Mouse (Mus musculus): Measurements from ENCODE around the gene Izumo2. TPM values are rescaled to one million over a fixed set of nuclear protein-coding genes. Genes with fewer than 3 reads are reported as not detected.

Izumo2 gene
- polyA plus RNA-seq, 1 experiment from 2014 or later, result not detected

- Histone ChIP-seq H3K9ac (ENCODE audit: low read depth, low read length) (no peak overlapping the region), H3K4me1 (ENCODE audit: control insufficient read depth, insufficient read depth, low read length) (no peaks in the 10 kb centered on the region), H3K36me3 (ENCODE audit: control insufficient read depth, insufficient read depth, low read length) (no peaks in the 10 kb centered on the region), H3K27ac (ENCODE audit: low read depth, low read length) (no peak overlapping the region), H3K9me3 (replicated peaks; ENCODE audit: control insufficient read depth, low read length) (no peaks in the 10 kb centered on the region), H3K27me3 (ENCODE audit: control insufficient read depth, insufficient read depth, low read length) (no peaks in the 10 kb centered on the region), H3K4me2 (no peak overlapping the region), H3K4me3 (ENCODE audit: low read depth, low read length) (no peak overlapping the region)
- ATAC-seq (replicated peaks; ENCODE audit: insufficient number of reproducible peaks, low FRiP score, low TSS enrichment), result no peak
- 66% methylated on average over 3 of the region's 3 CpGs for WGBS (ENCODE audit: insufficient replicate concordance)
These were observed 19.7 kb upstream of the Izumo2 start for GRCm38 (mm10) chr7:44688890-44689289.

- Histone ChIP-seq H3K4me2 (no peak overlapping the region), H3K4me1 (ENCODE audit: control insufficient read depth, insufficient read depth, low read length) (no peaks in the 10 kb centered on the region), H3K9me3 (replicated peaks; ENCODE audit: control insufficient read depth, low read length) (no peaks in the 10 kb centered on the region), H3K36me3 (ENCODE audit: control insufficient read depth, insufficient read depth, low read length) (no peaks in the 10 kb centered on the region), H3K9ac (ENCODE audit: low read depth, low read length) (no peak overlapping the region), H3K27me3 (ENCODE audit: control insufficient read depth, insufficient read depth, low read length) (no peaks in the 10 kb centered on the region), H3K4me3 (ENCODE audit: low read depth, low read length) (no peak overlapping the region), H3K27ac (ENCODE audit: low read depth, low read length) (no peak overlapping the region)
- no peak for ATAC-seq (replicated peaks; ENCODE audit: insufficient number of reproducible peaks, low FRiP score, low TSS enrichment)
- WGBS (ENCODE audit: insufficient replicate concordance), result 83% methylated on average over 7 of the region's 7 CpGs
These were observed 19.2 kb upstream of the Izumo2 start for GRCm38 (mm10) chr7:44689331-44689730.

- Histone ChIP-seq H3K4me1 (ENCODE audit: control insufficient read depth, insufficient read depth, low read length) (peaks cover 5% of the 10 kb centered on the region; the same call in 1 of the 2 replicates), H3K27ac (ENCODE audit: low read depth, low read length) (no peak overlapping the region), H3K9me3 (replicated peaks; ENCODE audit: control insufficient read depth, low read length) (no peaks in the 10 kb centered on the region), H3K27me3 (ENCODE audit: control insufficient read depth, insufficient read depth, low read length) (peaks cover under 1% of the 10 kb centered on the region; the same call in 1 of the 2 replicates), H3K4me3 (ENCODE audit: low read depth, low read length) (no peak overlapping the region), H3K4me2 (no peak overlapping the region), H3K9ac (ENCODE audit: low read depth, low read length) (no peak overlapping the region), H3K36me3 (ENCODE audit: control insufficient read depth, insufficient read depth, low read length) (no peaks in the 10 kb centered on the region)
- ATAC-seq (replicated peaks; ENCODE audit: insufficient number of reproducible peaks, low FRiP score, low TSS enrichment), result no peak
- 63% methylated on average over 10 of the region's 10 CpGs for WGBS (ENCODE audit: insufficient replicate concordance)
These were observed 14.9 kb upstream of the Izumo2 start for GRCm38 (mm10) chr7:44693427-44694175.

GRCm38 (mm10) chr7:44695223-44695622 is 13.3 kb upstream of the Izumo2 start:
- Histone ChIP-seq H3K4me3 (ENCODE audit: low read depth, low read length) (no peak overlapping the region), H3K36me3 (ENCODE audit: control insufficient read depth, insufficient read depth, low read length) (no peaks in the 10 kb centered on the region), H3K27me3 (ENCODE audit: control insufficient read depth, insufficient read depth, low read length) (peaks cover 7% of the 10 kb centered on the region; the same call in 1 of the 2 replicates), H3K27ac (ENCODE audit: low read depth, low read length) (no peak overlapping the region), H3K9ac (ENCODE audit: low read depth, low read length) (no peak overlapping the region), H3K9me3 (replicated peaks; ENCODE audit: control insufficient read depth, low read length) (no peaks in the 10 kb centered on the region), H3K4me2 (no peak overlapping the region), H3K4me1 (ENCODE audit: control insufficient read depth, insufficient read depth, low read length) (peaks cover 5% of the 10 kb centered on the region; the same call in 1 of the 2 replicates)
- ATAC-seq (replicated peaks; ENCODE audit: insufficient number of reproducible peaks, low FRiP score, low TSS enrichment), result no peak
- 78% methylated on average over 4 of the region's 4 CpGs for WGBS (ENCODE audit: insufficient replicate concordance)

- peak; percentile 55; the same call in 1 of the 2 replicates for ATAC-seq (replicated peaks; ENCODE audit: insufficient number of reproducible peaks, low FRiP score, low TSS enrichment)
- Histone ChIP-seq H3K27ac (ENCODE audit: low read depth, low read length) (no peak overlapping the region), H3K4me2 (peak overlapping the region; percentile 1; the same call in 1 of the 2 replicates), H3K27me3 (ENCODE audit: control insufficient read depth, insufficient read depth, low read length) (peaks cover 7% of the 10 kb centered on the region; the same call in 1 of the 2 replicates), H3K36me3 (ENCODE audit: control insufficient read depth, insufficient read depth, low read length) (no peaks in the 10 kb centered on the region), H3K4me3 (ENCODE audit: low read depth, low read length) (no peak overlapping the region), H3K9me3 (replicated peaks; ENCODE audit: control insufficient read depth, low read length) (no peaks in the 10 kb centered on the region), H3K9ac (ENCODE audit: low read depth, low read length) (no peak overlapping the region), H3K4me1 (ENCODE audit: control insufficient read depth, insufficient read depth, low read length) (peaks cover 5% of the 10 kb centered on the region; the same call in 1 of the 2 replicates)
- WGBS (ENCODE audit: insufficient replicate concordance), result 12% methylated on average over 20 of the region's 20 CpGs
These were observed 11.3 kb upstream of the Izumo2 start for GRCm38 (mm10) chr7:44697191-44697710.

GRCm38 (mm10) chr7:44697980-44698379 is 10.6 kb upstream of the Izumo2 start:
- ATAC-seq (replicated peaks; ENCODE audit: insufficient number of reproducible peaks, low FRiP score, low TSS enrichment), result no peak
- no peaks in the 10 kb centered on the region for H3K36me3 ChIP-seq (ENCODE audit: control insufficient read depth, insufficient read depth, low read length)
- H3K27me3 ChIP-seq (ENCODE audit: control insufficient read depth, insufficient read depth, low read length), result peaks cover 7% of the 10 kb centered on the region; the same call in 1 of the 2 replicates
- 53% methylated on average over 7 of the region's 7 CpGs for WGBS (ENCODE audit: insufficient replicate concordance)
- no peak overlapping the region for H3K9ac ChIP-seq (ENCODE audit: low read depth, low read length)
- H3K4me1 ChIP-seq (ENCODE audit: control insufficient read depth, insufficient read depth, low read length), result peaks cover 5% of the 10 kb centered on the region; the same call in 1 of the 2 replicates
- H3K4me2 ChIP-seq, result no peak overlapping the region; the same call in 1 of the 2 replicates
- H3K27ac ChIP-seq (ENCODE audit: low read depth, low read length), result no peak overlapping the region
- H3K4me3 ChIP-seq (ENCODE audit: low read depth, low read length), result no peak overlapping the region
- H3K9me3 ChIP-seq (replicated peaks; ENCODE audit: control insufficient read depth, low read length), result no peaks in the 10 kb centered on the region

- H3K27ac ChIP-seq (ENCODE audit: low read depth, low read length), result no peak overlapping the region
- H3K36me3 ChIP-seq (ENCODE audit: control insufficient read depth, insufficient read depth, low read length), result no peaks in the 10 kb centered on the region
- H3K4me1 ChIP-seq (ENCODE audit: control insufficient read depth, insufficient read depth, low read length), result peaks cover 4% of the 10 kb centered on the region; the same call in 1 of the 2 replicates
- WGBS (ENCODE audit: insufficient replicate concordance), result 2% methylated on average over 6 of the region's 6 CpGs
- H3K27me3 ChIP-seq (ENCODE audit: control insufficient read depth, insufficient read depth, low read length), result peaks cover 7% of the 10 kb centered on the region; the same call in 1 of the 2 replicates
- ATAC-seq (replicated peaks; ENCODE audit: insufficient number of reproducible peaks, low FRiP score, low TSS enrichment), result no peak
- H3K9ac ChIP-seq (ENCODE audit: low read depth, low read length), result no peak overlapping the region
- H3K4me2 ChIP-seq, result no peak overlapping the region
- 0 out of 2 replicates have a peak, but pooled peaks cover 3% of the 10 kb centered on the region for H3K9me3 ChIP-seq (replicated peaks; ENCODE audit: control insufficient read depth, low read length)
- no peak overlapping the region for H3K4me3 ChIP-seq (ENCODE audit: low read depth, low read length)
These were observed 6.6 kb upstream of the Izumo2 start for GRCm38 (mm10) chr7:44701921-44702320.

GRCm38 (mm10) chr7:44702985-44703384 is 5.6 kb upstream of the Izumo2 start:
- 68% methylated on average over 8 of the region's 8 CpGs for WGBS (ENCODE audit: insufficient replicate concordance)
- H3K27me3 ChIP-seq (ENCODE audit: control insufficient read depth, insufficient read depth, low read length), result peaks cover 7% of the 10 kb centered on the region; the same call in 1 of the 2 replicates
- H3K9me3 ChIP-seq (replicated peaks; ENCODE audit: control insufficient read depth, low read length), result 0 out of 2 replicates have a peak, but pooled peaks cover 3% of the 10 kb centered on the region
- no peaks in the 10 kb centered on the region for H3K36me3 ChIP-seq (ENCODE audit: control insufficient read depth, insufficient read depth, low read length)
- no peak overlapping the region for H3K27ac ChIP-seq (ENCODE audit: low read depth, low read length)
- no peak for ATAC-seq (replicated peaks; ENCODE audit: insufficient number of reproducible peaks, low FRiP score, low TSS enrichment)
- H3K4me3 ChIP-seq (ENCODE audit: low read depth, low read length), result no peak overlapping the region
- H3K4me1 ChIP-seq (ENCODE audit: control insufficient read depth, insufficient read depth, low read length), result no peaks in the 10 kb centered on the region
- H3K4me2 ChIP-seq, result no peak overlapping the region
- H3K9ac ChIP-seq (ENCODE audit: low read depth, low read length), result no peak overlapping the region

Measured in heart, embryonic 11.5 days (tissue).